24 mouse cellular contexts compared by ENCODE assay signal in the genomic region with DNA sequence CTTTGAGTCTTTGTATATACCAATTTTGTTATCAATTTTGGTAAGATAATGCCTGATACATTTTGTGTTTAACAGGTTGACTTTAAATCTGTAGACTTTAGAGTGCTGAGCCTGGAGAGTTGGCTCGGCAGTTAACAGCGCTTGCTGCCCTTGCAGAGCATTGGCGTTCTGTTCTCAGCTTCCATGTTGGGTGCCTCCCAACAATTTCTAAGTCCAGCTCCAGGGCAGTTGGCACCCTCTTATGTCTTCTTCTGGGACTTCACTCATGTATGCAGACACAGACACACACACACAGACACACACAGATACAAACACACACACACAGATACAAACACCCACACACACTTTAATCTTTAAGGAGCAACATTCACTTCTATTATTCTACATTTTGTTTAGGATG.
"Had no signal": no experiment of that assay in that cellular context is flagged by ENCODE, and none has a peak within 500 bp of the region (broad histone marks: within the 10 kb centered on the region; RNA-seq: fewer than 3 reads in every experiment).

No protein-coding gene starts in this region.

- H3K27ac ChIP-seq: embryonic facial prominence, embryonic 10.5 days; embryonic facial prominence, embryonic 12.5 days; embryonic facial prominence, embryonic 13.5 days; embryonic facial prominence, embryonic 15.5 days; forebrain, embryonic 10.5 days; forebrain, embryonic 12.5 days; forebrain, embryonic 13.5 days; forebrain, embryonic 15.5 days; heart, adult 2 months; heart, embryonic 10.5 days had no signal

- DNase-seq: cerebellum, adult 2 months; cerebellum, adult 8-10 months; cerebellum, adult 9-10 months; cerebellum, postnatal 25 days; cerebellum, postnatal 36 days; embryo, embryonic 11 days; forebrain, postnatal 0 days; gastrocnemius, postnatal 10 days; gastrocnemius, postnatal 14 days; gastrocnemius, postnatal 36 days; heart, adult 11 months; heart, adult 18-20 months; heart, adult 2 months had no signal

- H3K4me3 ChIP-seq: embryonic facial prominence, embryonic 10.5 days; embryonic facial prominence, embryonic 12.5 days; embryonic facial prominence, embryonic 13.5 days; embryonic facial prominence, embryonic 15.5 days; erythroblast, embryonic 14.5 days; forebrain, embryonic 10.5 days; forebrain, embryonic 12.5 days; forebrain, embryonic 13.5 days; forebrain, embryonic 15.5 days; heart, adult 2 months; heart, embryonic 10.5 days; heart, embryonic 12.5 days had no signal
